Mouse (Mus musculus): ENCODE data around the gene Ifi27. TPM values are rescaled to one million over a fixed set of nuclear protein-coding genes. Genes with fewer than 3 reads are reported as not detected.

The Ifi27 gene
- 8.4 and 11.4 TPM in 2 replicates for polyA plus RNA-seq (2015; fragmentation: Nextera tagmentation; extraction: Ambion mirVana)

- no peaks in the 10 kb centered on the region for H3K27me3 ChIP-seq (replicated peaks; ENCODE audit: control insufficient read depth, insufficient read depth, low read length)
- no peak within 1 kb of the TSS for H3K4me2 ChIP-seq (ENCODE audit: low read length)
- ATAC-seq = no peak
These were observed at the start of gene Ifi27 for GRCm38 (mm10) chr12:103433986-103434731. Ifi27 (plus strand) TSS chr12:103434211.

GRCm38 (mm10) chr12:103388505-103389347, 45.3 kb upstream of the Ifi27 start, which contains the start of gene Otub2:
Otub2 (plus strand) TSS chr12:103388682.
- Histone ChIP-seq H3K27ac (ENCODE audit: low read length) (peak within 1 kb of the TSS; percentile 26; the same call in 1 of the 2 replicates), H3K4me1 (replicated peaks; ENCODE audit: control insufficient read depth, insufficient read depth, low read length) (peaks cover 11% of the 10 kb centered on the region), H3K27me3 (replicated peaks; ENCODE audit: control insufficient read depth, insufficient read depth, low read length) (no peaks in the 10 kb centered on the region), H3K36me3 (ENCODE audit: control insufficient read depth, insufficient read depth) (no peaks in the 10 kb centered on the region), H3K9me3 (ENCODE audit: control insufficient read depth, low read length) (no peaks in the 10 kb centered on the region), H3K4me2 (ENCODE audit: low read length) (peak within 1 kb of the TSS; percentile 90), H3K9ac (replicated peaks; ENCODE audit: low read depth, low read length) (peak within 1 kb of the TSS; percentile 98), H3K4me3 (replicated peaks; ENCODE audit: low read length) (peak within 1 kb of the TSS; percentile 92)
- peak; percentile 100 for ATAC-seq
- 1% methylated on average over 51 of the region's 58 CpGs for WGBS

More at GRCm38 (mm10) chr12:103433986-103434731, at the start of gene Ifi27:
- no peak within 1 kb of the TSS for H3K4me3 ChIP-seq (replicated peaks; ENCODE audit: low read length)
- H3K9ac ChIP-seq (replicated peaks; ENCODE audit: low read depth, low read length) = no peak within 1 kb of the TSS
- no peak within 1 kb of the TSS for H3K27ac ChIP-seq (ENCODE audit: low read length)
- no peaks in the 10 kb centered on the region for H3K4me1 ChIP-seq (replicated peaks; ENCODE audit: control insufficient read depth, insufficient read depth, low read length)
- 76% methylated on average over 8 of the region's 8 CpGs for WGBS
- no peaks in the 10 kb centered on the region for H3K9me3 ChIP-seq (ENCODE audit: control insufficient read depth, low read length)
- H3K36me3 ChIP-seq (ENCODE audit: control insufficient read depth, insufficient read depth) = no peaks in the 10 kb centered on the region

GRCm38 (mm10) chr12:103389348-103389727, 44.7 kb upstream of the Ifi27 start:
- Histone ChIP-seq H3K27ac (ENCODE audit: low read length) (no peak overlapping the region), H3K9ac (replicated peaks; ENCODE audit: low read depth, low read length) (peak overlapping the region; percentile 98), H3K27me3 (replicated peaks; ENCODE audit: control insufficient read depth, insufficient read depth, low read length) (no peaks in the 10 kb centered on the region), H3K4me2 (ENCODE audit: low read length) (peak overlapping the region; percentile 90), H3K4me3 (replicated peaks; ENCODE audit: low read length) (peak overlapping the region; percentile 92), H3K9me3 (ENCODE audit: control insufficient read depth, low read length) (no peaks in the 10 kb centered on the region), H3K36me3 (ENCODE audit: control insufficient read depth, insufficient read depth) (no peaks in the 10 kb centered on the region), H3K4me1 (replicated peaks; ENCODE audit: control insufficient read depth, insufficient read depth, low read length) (peaks cover 11% of the 10 kb centered on the region)
- no peak for ATAC-seq
- 39% methylated on average over 2 of the region's 2 CpGs for WGBS

GRCm38 (mm10) chr12:103389982-103390381, 44.0 kb upstream of the Ifi27 start:
- Histone ChIP-seq H3K9ac (replicated peaks; ENCODE audit: low read depth, low read length) (no peak overlapping the region), H3K9me3 (ENCODE audit: control insufficient read depth, low read length) (no peaks in the 10 kb centered on the region), H3K4me3 (replicated peaks; ENCODE audit: low read length) (no peak overlapping the region), H3K27ac (ENCODE audit: low read length) (no peak overlapping the region), H3K4me2 (ENCODE audit: low read length) (no peak overlapping the region), H3K4me1 (replicated peaks; ENCODE audit: control insufficient read depth, insufficient read depth, low read length) (peaks cover 11% of the 10 kb centered on the region), H3K27me3 (replicated peaks; ENCODE audit: control insufficient read depth, insufficient read depth, low read length) (no peaks in the 10 kb centered on the region), H3K36me3 (ENCODE audit: control insufficient read depth, insufficient read depth) (no peaks in the 10 kb centered on the region)
- 74% methylated on average over 4 of the region's 4 CpGs for WGBS
- ATAC-seq = no peak

GRCm38 (mm10) chr12:103391098-103391497, 42.9 kb upstream of the Ifi27 start:
- ATAC-seq = no peak
- Histone ChIP-seq H3K4me2 (ENCODE audit: low read length) (no peak overlapping the region), H3K4me1 (replicated peaks; ENCODE audit: control insufficient read depth, insufficient read depth, low read length) (peaks cover 11% of the 10 kb centered on the region), H3K4me3 (replicated peaks; ENCODE audit: low read length) (no peak overlapping the region), H3K27me3 (replicated peaks; ENCODE audit: control insufficient read depth, insufficient read depth, low read length) (no peaks in the 10 kb centered on the region), H3K9me3 (ENCODE audit: control insufficient read depth, low read length) (no peaks in the 10 kb centered on the region), H3K36me3 (ENCODE audit: control insufficient read depth, insufficient read depth) (no peaks in the 10 kb centered on the region), H3K9ac (replicated peaks; ENCODE audit: low read depth, low read length) (no peak overlapping the region), H3K27ac (ENCODE audit: low read length) (no peak overlapping the region)
- 92% methylated on average over 7 of the region's 7 CpGs for WGBS

GRCm38 (mm10) chr12:103393528-103393927, 40.5 kb upstream of the Ifi27 start:
- H3K4me2 ChIP-seq (ENCODE audit: low read length) = no peak overlapping the region
- no peaks in the 10 kb centered on the region for H3K9me3 ChIP-seq (ENCODE audit: control insufficient read depth, low read length)
- no peaks in the 10 kb centered on the region for H3K36me3 ChIP-seq (ENCODE audit: control insufficient read depth, insufficient read depth)
- 87% methylated on average over 6 of the region's 6 CpGs for WGBS
- H3K4me1 ChIP-seq (replicated peaks; ENCODE audit: control insufficient read depth, insufficient read depth, low read length) = peaks cover 11% of the 10 kb centered on the region
- H3K27me3 ChIP-seq (replicated peaks; ENCODE audit: control insufficient read depth, insufficient read depth, low read length) = no peaks in the 10 kb centered on the region
- no peak overlapping the region for H3K27ac ChIP-seq (ENCODE audit: low read length)
- no peak overlapping the region for H3K9ac ChIP-seq (replicated peaks; ENCODE audit: low read depth, low read length)
- ATAC-seq = no peak
- H3K4me3 ChIP-seq (replicated peaks; ENCODE audit: low read length) = no peak overlapping the region

GRCm38 (mm10) chr12:103395486-103396275, 38.3 kb upstream of the Ifi27 start:
- ATAC-seq = no peak
- no peaks in the 10 kb centered on the region for H3K9me3 ChIP-seq (ENCODE audit: control insufficient read depth, low read length)
- no peaks in the 10 kb centered on the region for H3K27me3 ChIP-seq (replicated peaks; ENCODE audit: control insufficient read depth, insufficient read depth, low read length)
- WGBS = 79% methylated on average over 12 of the region's 12 CpGs
- H3K4me1 ChIP-seq (replicated peaks; ENCODE audit: control insufficient read depth, insufficient read depth, low read length) = no peaks in the 10 kb centered on the region
- H3K36me3 ChIP-seq (ENCODE audit: control insufficient read depth, insufficient read depth) = no peaks in the 10 kb centered on the region
- no peak overlapping the region for H3K4me3 ChIP-seq (replicated peaks; ENCODE audit: low read length)
- no peak overlapping the region for H3K9ac ChIP-seq (replicated peaks; ENCODE audit: low read depth, low read length)
- H3K27ac ChIP-seq (ENCODE audit: low read length) = no peak overlapping the region
- no peak overlapping the region for H3K4me2 ChIP-seq (ENCODE audit: low read length)

- Histone ChIP-seq H3K4me2 (ENCODE audit: low read length) (no peak overlapping the region), H3K9ac (replicated peaks; ENCODE audit: low read depth, low read length) (no peak overlapping the region), H3K4me1 (replicated peaks; ENCODE audit: control insufficient read depth, insufficient read depth, low read length) (no peaks in the 10 kb centered on the region), H3K27ac (ENCODE audit: low read length) (no peak overlapping the region), H3K27me3 (replicated peaks; ENCODE audit: control insufficient read depth, insufficient read depth, low read length) (no peaks in the 10 kb centered on the region), H3K36me3 (ENCODE audit: control insufficient read depth, insufficient read depth) (no peaks in the 10 kb centered on the region), H3K9me3 (ENCODE audit: control insufficient read depth, low read length) (no peaks in the 10 kb centered on the region), H3K4me3 (replicated peaks; ENCODE audit: low read length) (no peak overlapping the region)
- ATAC-seq = no peak
- 90% methylated on average over 7 of the region's 7 CpGs for WGBS
These were observed 37.3 kb upstream of the Ifi27 start for GRCm38 (mm10) chr12:103396751-103397150.

- H3K4me2 ChIP-seq (ENCODE audit: low read length) = no peak overlapping the region
- H3K4me1 ChIP-seq (replicated peaks; ENCODE audit: control insufficient read depth, insufficient read depth, low read length) = no peaks in the 10 kb centered on the region
- peaks cover 23% of the 10 kb centered on the region for H3K36me3 ChIP-seq (ENCODE audit: control insufficient read depth, insufficient read depth)
- H3K4me3 ChIP-seq (replicated peaks; ENCODE audit: low read length) = no peak overlapping the region
- no peaks in the 10 kb centered on the region for H3K27me3 ChIP-seq (replicated peaks; ENCODE audit: control insufficient read depth, insufficient read depth, low read length)
- no peak overlapping the region for H3K9ac ChIP-seq (replicated peaks; ENCODE audit: low read depth, low read length)
- H3K9me3 ChIP-seq (ENCODE audit: control insufficient read depth, low read length) = no peaks in the 10 kb centered on the region
- no peak for ATAC-seq
- WGBS = 87% methylated on average over 18 of the region's 18 CpGs
- no peak overlapping the region for H3K27ac ChIP-seq (ENCODE audit: low read length)
These were observed 29.9 kb upstream of the Ifi27 start for GRCm38 (mm10) chr12:103404131-103404530.

Measured in forebrain, embryonic 16.5 days (tissue).